Mouse (Mus musculus) hindbrain, embryonic 11.5 days (tissue): ENCODE measurements around the gene Crabp2. TPM values are rescaled to one million over a fixed set of nuclear protein-coding genes. Genes with fewer than 3 reads are reported as not detected.

ENCODE experiments used
- ATAC-seq: fragments of 200-750 bp; cut with Nextera tagmentation; 2 replicates; pipeline ENCODE4 v1.8.0; 2017; ENCODE audit warnings: mild to moderate bottlenecking, moderate TSS enrichment, moderate library complexity; ENCODE audit not compliant: low FRiP score
- DNase-seq: peaks from one replicate; pipeline ENCODE4 v3.0.0-alpha.2; 2015; ENCODE audit warnings: low spot score
- H3K27ac ChIP-seq: fragments of 300-500 bp; sonication (generic); 2 replicates; pipeline ENCODE4 v1.5.1; 2014; ENCODE audit warnings: mild to moderate bottlenecking, low read depth, low read length
- H3K27me3 ChIP-seq: fragments of 300-500 bp; sonication (generic); 2 replicates; pipeline ENCODE4 v1.6.1; 2014; ENCODE audit warnings: mild to moderate bottlenecking, low read length, moderate library complexity, mixed read lengths; ENCODE audit not compliant: control insufficient read depth, insufficient read depth
- H3K36me3 ChIP-seq: fragments of 300-500 bp; sonication (generic); 2 replicates; pipeline ENCODE4 v1.6.1; 2014; ENCODE audit warnings: mild to moderate bottlenecking, low read length, moderate library complexity, mixed read lengths; ENCODE audit not compliant: control insufficient read depth, insufficient read depth
- H3K4me1 ChIP-seq: fragments of 300-500 bp; sonication (generic); replicated peaks from 2 replicates; pipeline ENCODE4 v1.6.1; 2014; ENCODE audit warnings: low read length, mixed read lengths; ENCODE audit not compliant: control insufficient read depth, insufficient read depth
- H3K4me2 ChIP-seq: fragments of 300-500 bp; sonication (generic); replicated peaks from 2 replicates; pipeline ENCODE4 v1.6.1; 2014; ENCODE audit warnings: mild to moderate bottlenecking, low read depth, low read length
- H3K4me3 ChIP-seq: fragments of 300-500 bp; sonication (generic); 2 replicates; pipeline ENCODE4 v1.5.1; 2014; ENCODE audit warnings: low read depth, low read length
- H3K9ac ChIP-seq: fragments of 300-500 bp; sonication (generic); 2 replicates; pipeline ENCODE4 v1.6.1; 2014; ENCODE audit warnings: low read depth, low read length
- H3K9me3 ChIP-seq: fragments of 300-500 bp; sonication (generic); 2 replicates; pipeline ENCODE4 v1.6.1; 2016; ENCODE audit warnings: low read length; ENCODE audit not compliant: control insufficient read depth
- WGBS: fragments of 180-500 bp; shearing (Covaris S2); extraction: QIAGEN DNeasy Blood & Tissue Kit; methylation state at CpG from one replicate; pipeline ENCODE4 v1.1.7; 2014; 5-methylcytosine and 5-hydroxymethylcytosine counted together
- polyA plus RNA-seq: library from polyadenylated mRNA; unstranded; fragments of >200 nt; fragmentation: Nextera tagmentation; extraction: Ambion mirVana; gene quantifications from 2 replicates; pipeline ENCODE4 v1.2.1, GENCODE M21; 2014

Crabp2 gene
- polyA plus RNA-seq, 1 experiment from 2014 or later = 794 TPM

DNA sequence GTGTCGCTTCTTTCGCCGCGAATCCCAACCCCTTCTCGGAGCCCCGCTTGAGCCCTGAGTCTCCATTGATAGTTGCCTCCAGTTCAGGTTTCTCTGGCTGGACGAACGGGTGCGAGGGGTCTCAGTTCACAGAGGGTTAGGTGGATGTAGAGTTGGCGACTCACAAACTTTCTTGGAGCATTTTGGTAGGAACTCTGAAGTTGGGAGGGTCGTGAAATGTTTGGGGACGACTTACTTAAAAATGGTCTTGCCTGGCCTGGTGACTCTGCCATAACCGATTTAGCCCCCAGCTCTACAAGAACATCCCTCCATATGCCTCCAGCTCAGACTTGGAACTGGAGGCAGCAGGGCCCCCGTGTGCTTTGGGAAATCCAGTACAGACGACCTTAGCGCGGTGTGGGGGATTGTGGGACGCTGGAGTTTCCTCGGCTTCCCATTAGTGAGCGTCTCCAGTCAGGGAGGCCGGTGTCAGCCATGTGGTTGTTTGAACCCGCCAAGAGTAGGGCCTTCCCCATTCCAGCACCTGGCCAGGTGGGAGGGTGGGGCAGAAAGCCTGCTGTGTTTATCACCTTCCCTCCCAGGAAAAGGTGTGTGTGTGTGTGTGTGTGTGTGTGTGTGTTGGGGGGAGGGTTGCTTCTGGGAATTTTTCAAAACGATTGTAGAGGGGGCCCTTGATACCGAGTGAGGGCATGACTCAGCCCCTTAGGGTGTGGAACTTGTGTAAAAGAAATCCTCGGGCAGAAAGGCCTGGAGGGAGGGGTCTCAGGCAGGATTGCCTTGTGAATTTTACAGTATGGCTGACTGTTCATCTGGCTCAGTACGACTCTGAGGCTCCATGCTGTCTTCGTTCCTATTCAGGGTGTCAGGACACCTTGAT lies 41.2 kb upstream of the Crabp2 start:
- H3K36me3 ChIP-seq = no peaks in the 10 kb centered on the region
- peaks cover 17% of the 10 kb centered on the region for H3K4me1 ChIP-seq
- no peaks in the 10 kb centered on the region for H3K27me3 ChIP-seq
- H3K4me2 ChIP-seq = peak overlapping the region; percentile 88
- peak overlapping the region; percentile 94 for H3K9ac ChIP-seq
- under 1% methylated on average over 27 of the region's 27 CpGs for WGBS
- peak overlapping the region; percentile 94 for H3K27ac ChIP-seq
- H3K9me3 ChIP-seq = no peaks in the 10 kb centered on the region
- DNase-seq (peak; percentile 54), ATAC-seq (no peak)
- peak overlapping the region; percentile 79 for H3K4me3 ChIP-seq

DNA sequence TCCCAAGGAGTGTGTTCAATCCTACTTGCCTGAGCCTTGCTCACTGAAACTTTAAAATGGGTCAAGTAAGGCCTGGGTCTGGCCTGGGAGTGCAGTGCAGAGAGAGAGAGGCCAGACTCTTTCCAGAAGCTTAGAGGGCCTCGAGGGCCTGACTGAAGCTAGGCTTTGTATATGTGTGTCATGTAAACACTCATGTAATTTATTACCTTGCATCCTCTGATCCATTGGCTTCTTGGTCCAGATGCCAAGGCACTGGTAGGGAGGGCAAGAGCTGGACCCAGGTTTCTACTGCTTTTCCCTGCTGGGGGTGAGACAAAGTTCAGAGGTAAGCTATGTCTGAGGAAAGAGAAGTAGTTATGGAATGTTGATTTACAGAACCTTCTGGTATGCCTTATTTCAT lies 40.6 kb upstream of the Crabp2 start:
- DNase-seq (no peak), ATAC-seq (no peak)
- H3K27me3 ChIP-seq = no peaks in the 10 kb centered on the region
- no peak overlapping the region for H3K27ac ChIP-seq
- no peaks in the 10 kb centered on the region for H3K9me3 ChIP-seq
- H3K4me2 ChIP-seq = peak overlapping the region; percentile 88
- H3K4me1 ChIP-seq = peaks cover 17% of the 10 kb centered on the region
- H3K36me3 ChIP-seq = no peaks in the 10 kb centered on the region
- WGBS = 0% methylated on average over 1 of the region's 1 CpGs
- peak overlapping the region; percentile 79 for H3K4me3 ChIP-seq
- peak overlapping the region; percentile 94 for H3K9ac ChIP-seq

DNA sequence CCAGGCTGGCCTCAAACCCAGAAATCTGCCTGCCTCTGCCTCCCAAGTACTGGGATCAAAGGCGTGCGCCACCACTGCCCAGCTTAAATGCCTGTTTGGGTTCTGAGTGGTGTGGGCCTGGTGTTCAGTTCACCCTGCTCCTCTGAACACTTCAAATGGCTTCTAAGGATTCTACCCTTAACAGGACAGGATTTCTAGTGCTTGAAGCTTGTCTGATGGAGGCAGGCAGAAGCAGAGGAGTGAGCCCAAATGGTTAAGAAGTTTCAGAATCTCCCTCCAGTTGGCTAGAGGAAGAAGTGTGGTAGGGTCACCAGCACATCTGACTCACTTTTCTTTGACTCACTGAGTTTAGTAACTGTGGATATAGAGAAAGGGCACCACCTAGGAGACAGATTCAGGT lies 39.1 kb upstream of the Crabp2 start:
- Histone ChIP-seq H3K27ac (peak overlapping the region; percentile 76; the same call in 1 of the 2 replicates), H3K27me3 (no peaks in the 10 kb centered on the region), H3K9me3 (no peaks in the 10 kb centered on the region), H3K9ac (no peak overlapping the region), H3K36me3 (no peaks in the 10 kb centered on the region; the same call in 1 of the 2 replicates), H3K4me3 (no peak overlapping the region), H3K4me1 (peaks cover 17% of the 10 kb centered on the region), H3K4me2 (peak overlapping the region; percentile 56; the same call in 1 of the 2 replicates)
- no peak for DNase-seq
- 79% methylated on average over 2 of the region's 2 CpGs for WGBS
- ATAC-seq = no peak

DNA sequence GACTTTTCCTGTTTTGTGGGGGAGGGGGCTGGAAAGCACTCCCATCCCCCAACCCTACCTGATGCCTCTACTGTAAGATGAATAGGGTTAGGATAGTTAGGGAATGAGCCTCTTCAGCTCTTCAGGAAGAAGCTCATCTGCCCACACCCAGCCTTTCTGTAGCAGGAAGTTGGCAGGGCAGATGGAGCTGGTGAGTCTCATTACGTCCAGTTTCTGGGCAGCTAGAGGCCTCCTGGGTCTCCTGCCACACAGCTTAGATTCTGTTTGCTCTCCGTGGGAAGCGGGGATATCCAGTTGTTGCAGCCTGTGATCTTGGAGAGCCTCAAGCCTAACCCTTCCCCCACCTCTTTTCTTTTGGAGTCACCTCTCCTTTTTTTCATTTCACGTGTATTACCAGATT lies 38.6 kb upstream of the Crabp2 start:
- H3K9me3 ChIP-seq = no peaks in the 10 kb centered on the region
- 11% methylated on average over 4 of the region's 4 CpGs for WGBS
- ATAC-seq (no peak), DNase-seq (no peak)
- no peaks in the 10 kb centered on the region for H3K27me3 ChIP-seq
- peak overlapping the region; percentile 76 for H3K27ac ChIP-seq
- 0 out of 2 replicates have a peak overlapping the region, but pooled peaks have one; percentile 29 for H3K4me3 ChIP-seq
- H3K4me2 ChIP-seq = peak overlapping the region; percentile 56
- H3K4me1 ChIP-seq = peaks cover 17% of the 10 kb centered on the region
- peak overlapping the region; percentile 12; the same call in 1 of the 2 replicates for H3K9ac ChIP-seq
- H3K36me3 ChIP-seq = peaks cover 3% of the 10 kb centered on the region

DNA sequence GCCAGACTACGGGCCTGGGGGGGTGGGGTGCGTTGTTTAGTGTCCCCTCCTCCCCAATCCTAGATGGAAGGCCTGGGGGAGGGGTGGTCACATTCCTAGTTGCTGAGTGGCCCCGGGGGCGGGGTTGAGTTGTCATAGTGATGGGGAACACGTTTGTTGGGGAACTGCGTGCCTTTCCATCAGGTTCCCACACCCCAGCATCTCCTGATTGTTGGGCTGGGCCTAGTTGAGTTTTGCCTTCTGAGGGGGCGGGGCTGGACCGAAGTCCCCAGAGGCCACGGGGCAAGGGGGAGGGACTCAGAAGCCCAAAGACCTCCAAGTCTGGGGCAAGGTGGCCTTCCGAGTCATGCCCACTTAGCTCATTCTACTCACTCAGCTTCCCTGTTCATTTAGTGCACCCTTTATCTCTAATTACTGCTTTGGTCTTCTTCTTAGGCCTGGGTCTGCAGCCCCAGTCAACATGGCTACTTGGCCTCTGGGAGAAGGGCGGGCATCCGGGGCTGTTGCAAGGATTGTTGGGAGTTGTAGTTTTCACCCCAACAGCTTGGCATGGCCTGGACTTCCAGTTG lies 37.8 kb upstream of the Crabp2 start:
- DNase-seq = peak; percentile 82
- H3K4me3 ChIP-seq = peak overlapping the region; percentile 29
- H3K27ac ChIP-seq = peak overlapping the region; percentile 76
- H3K27me3 ChIP-seq = no peaks in the 10 kb centered on the region
- H3K9me3 ChIP-seq = no peaks in the 10 kb centered on the region
- peak overlapping the region; percentile 46 for H3K9ac ChIP-seq
- H3K36me3 ChIP-seq = peaks cover 4% of the 10 kb centered on the region
- H3K4me2 ChIP-seq = peak overlapping the region; percentile 56
- peak; percentile 33 for ATAC-seq
- 7% methylated on average over 12 of the region's 12 CpGs for WGBS
- H3K4me1 ChIP-seq = peaks cover 17% of the 10 kb centered on the region

DNA sequence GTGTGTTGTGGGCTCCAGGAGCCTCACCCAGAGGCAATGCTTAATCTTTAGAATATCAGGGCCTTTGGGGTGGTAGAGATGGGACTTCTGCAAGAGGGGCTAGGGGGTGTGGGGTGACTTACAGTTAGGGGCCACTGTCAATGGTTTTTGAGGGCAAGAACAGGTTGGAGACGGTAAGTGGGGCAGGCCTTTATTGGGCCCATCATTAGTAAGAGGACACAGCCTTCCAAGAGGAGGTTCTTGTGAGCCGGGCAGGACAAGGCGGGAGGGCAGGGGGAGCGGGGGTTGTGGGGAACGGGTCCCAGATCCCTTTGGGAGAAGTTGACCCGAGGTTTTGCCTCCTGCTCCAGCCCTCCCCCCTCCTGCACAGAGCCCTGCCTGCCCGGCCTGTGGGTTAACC lies 35.0 kb upstream of the Crabp2 start:
- ATAC-seq (no peak), DNase-seq (no peak)
- no peak overlapping the region for H3K9ac ChIP-seq
- no peaks in the 10 kb centered on the region for H3K9me3 ChIP-seq
- H3K36me3 ChIP-seq = peaks cover 4% of the 10 kb centered on the region
- no peak overlapping the region for H3K27ac ChIP-seq
- no peak overlapping the region for H3K4me2 ChIP-seq
- H3K4me3 ChIP-seq = no peak overlapping the region
- no peaks in the 10 kb centered on the region for H3K27me3 ChIP-seq
- 83% methylated on average over 7 of the region's 7 CpGs for WGBS
- peaks cover 12% of the 10 kb centered on the region for H3K4me1 ChIP-seq

DNA sequence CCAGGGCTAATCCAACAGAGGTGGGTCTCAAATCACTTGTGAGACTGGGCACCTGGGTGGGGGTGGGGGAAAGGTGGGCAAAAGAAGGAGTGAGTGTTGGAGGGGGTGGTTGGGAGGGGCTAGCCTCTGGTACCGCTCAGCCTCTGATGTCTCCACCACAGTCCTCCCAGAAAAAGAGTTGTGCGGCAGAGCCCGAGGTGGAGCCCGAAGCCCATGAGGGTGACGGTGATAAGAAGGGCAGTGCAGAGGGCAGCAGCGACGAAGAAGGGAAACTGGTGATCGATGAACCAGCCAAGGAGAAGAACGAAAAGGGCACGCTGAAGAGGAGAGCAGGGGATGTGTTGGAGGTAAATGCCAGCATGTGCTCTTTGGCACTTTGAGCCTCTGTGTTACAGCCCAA lies 34.6 kb upstream of the Crabp2 start:
- no peak for DNase-seq
- no peak overlapping the region for H3K9ac ChIP-seq
- no peak overlapping the region for H3K4me2 ChIP-seq
- no peak overlapping the region for H3K27ac ChIP-seq
- H3K9me3 ChIP-seq = no peaks in the 10 kb centered on the region
- no peak for ATAC-seq
- no peaks in the 10 kb centered on the region for H3K27me3 ChIP-seq
- WGBS = 93% methylated on average over 10 of the region's 10 CpGs
- H3K36me3 ChIP-seq = peaks cover 4% of the 10 kb centered on the region
- no peak overlapping the region for H3K4me3 ChIP-seq
- H3K4me1 ChIP-seq = peaks cover 12% of the 10 kb centered on the region

DNA sequence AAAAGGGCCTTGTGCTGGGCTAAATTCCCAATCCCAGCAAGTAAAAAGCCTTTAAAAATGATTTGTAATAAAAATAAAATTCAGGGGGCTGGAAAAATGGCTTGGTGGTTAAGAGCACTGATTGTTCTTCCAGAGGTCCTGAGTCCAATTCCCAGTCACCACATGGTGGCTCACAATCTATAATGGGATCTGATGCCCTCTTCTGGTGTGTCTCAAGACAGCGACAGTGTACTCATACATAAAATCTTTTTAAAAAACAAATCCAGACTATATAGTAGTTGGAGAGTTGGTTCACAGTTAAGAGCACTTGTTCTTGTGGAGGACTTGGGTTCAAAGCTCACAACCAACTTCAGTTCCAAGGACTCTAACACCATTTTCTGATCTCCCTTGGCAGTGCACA lies 31.5 kb upstream of the Crabp2 start:
- Histone ChIP-seq H3K27me3 (no peaks in the 10 kb centered on the region), H3K4me1 (no peaks in the 10 kb centered on the region; the same call in 1 of the 2 replicates), H3K9ac (no peak overlapping the region), H3K4me3 (no peak overlapping the region), H3K9me3 (no peaks in the 10 kb centered on the region), H3K36me3 (peaks cover 5% of the 10 kb centered on the region), H3K4me2 (no peak overlapping the region), H3K27ac (no peak overlapping the region)
- 85% methylated on average over 1 of the region's 1 CpGs for WGBS
- DNase-seq = no peak
- no peak for ATAC-seq
